ENCODE assay signal across 10 mouse cellular contexts in the genomic region with DNA sequence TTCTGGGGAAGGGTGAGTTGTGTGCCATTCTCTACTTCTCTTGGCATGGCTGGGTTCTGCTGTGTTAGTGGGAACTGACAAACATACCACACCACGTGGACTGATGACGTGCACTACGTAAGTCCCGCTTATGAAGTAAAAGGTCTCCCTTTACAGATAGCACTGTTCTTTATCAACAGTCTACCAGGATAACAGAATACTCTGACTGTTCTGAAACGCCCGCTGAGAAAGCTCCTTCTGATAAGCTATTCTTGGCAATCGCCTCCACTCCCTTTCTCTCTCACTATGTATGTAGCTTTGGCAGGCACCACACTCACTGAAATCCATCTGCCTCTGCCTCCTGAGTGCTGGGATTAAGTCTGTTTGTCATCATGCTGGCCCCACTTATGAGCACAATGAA. TPM values are rescaled to one million over a fixed set of nuclear protein-coding genes. Genes with fewer than 3 reads are reported as not detected.
DNase-seq lines count a peak whose midpoint lies in the region; ATAC-seq and TF ChIP-seq lines count a peak whose summit lies in the region.
"Had no signal": no experiment of that assay in that cellular context is flagged by ENCODE, and none has a peak within 500 bp of the region (broad histone marks: within the 10 kb centered on the region; RNA-seq: fewer than 3 reads in every experiment).

No protein-coding gene starts in this region.

- 53% methylated on average over 7 of the region's 7 CpGs for WGBS in liver, postnatal 0 days (ENCODE audit: insufficient replicate concordance)

- no peaks in the 10 kb centered on the region for H3K4me1 ChIP-seq in liver, postnatal 0 days (ENCODE audit: insufficient read depth)
- H3K4me1 ChIP-seq: midbrain, embryonic 12.5 days had no signal

- no peak for DNase-seq in frontal cortex, postnatal 25 days (ENCODE audit: low spot score in 2 of 2)
- peak; percentile 39 for DNase-seq in brain, embryonic 18.5 days (ENCODE audit: low read depth, low spot score)
- peak; percentile 66 to 85 for DNase-seq in layer of hippocampus, adult 2 months (ENCODE audit: low spot score in 2 of 2)
- no peak for DNase-seq in liver, postnatal 0 days
- no peak for DNase-seq in yolk sac, embryonic 10.5 days (ENCODE audit: low spot score)
- no peak for DNase-seq in thymus, postnatal 0 days (ENCODE audit: low spot score)
- DNase-seq in spleen, adult 12 weeks (ENCODE audit: low spot score) = no peak
- DNase-seq: gastrocnemius, postnatal 14 days had no signal

- peak overlapping the region; percentile 74 for H3K27ac ChIP-seq in layer of hippocampus, adult 2 months
- H3K27ac ChIP-seq in liver, postnatal 0 days (ENCODE audit: low read depth) = no peak overlapping the region
- H3K27ac ChIP-seq: midbrain, embryonic 12.5 days had no signal

- H3K27me3 ChIP-seq in liver, postnatal 0 days (ENCODE audit: insufficient read depth, low read length) = no peaks in the 10 kb centered on the region
- H3K27me3 ChIP-seq: midbrain, embryonic 12.5 days had no signal

- no peaks in the 10 kb centered on the region for H3K9me3 ChIP-seq in liver, postnatal 0 days (ENCODE audit: low read length)
- H3K9me3 ChIP-seq: midbrain, embryonic 12.5 days had no signal

- no peak for TF ChIP-seq CTCF in layer of hippocampus, adult 2 months (conservative IDR thresholded peaks at IDR 0.05)
- TF ChIP-seq CTCF in liver, postnatal 0 days (IDR thresholded peaks at IDR 0.05; ENCODE audit: low read depth) = no peak

- H3K36me3 ChIP-seq in liver, postnatal 0 days (replicated peaks; ENCODE audit: insufficient read depth, low read length) = peaks cover 85% of the 10 kb centered on the region

- no peak overlapping the region for H3K4me2 ChIP-seq in liver, postnatal 0 days (ENCODE audit: low read depth, low read length)
- H3K4me2 ChIP-seq: midbrain, embryonic 12.5 days had no signal

- no peak overlapping the region for H3K9ac ChIP-seq in liver, postnatal 0 days (replicated peaks)
- H3K9ac ChIP-seq: midbrain, embryonic 12.5 days had no signal

- peak; percentile 76; the same call in 1 of the 2 replicates for TF ChIP-seq EP300 in liver, postnatal 0 days (IDR thresholded peaks at IDR 0.05; ENCODE audit: low read depth)

- ATAC-seq in frontal cortex, adult (ENCODE audit: low TSS enrichment) = peak; percentile 93
- ATAC-seq in liver, postnatal 0 days = peak; percentile 57

- H3K4me3 ChIP-seq in layer of hippocampus, adult 2 months = no peak overlapping the region
- no peak overlapping the region for H3K4me3 ChIP-seq in liver, postnatal 0 days (ENCODE audit: low read depth, low read length)
- H3K4me3 ChIP-seq: midbrain, embryonic 12.5 days had no signal

RNA-seq across cellular contexts. Expression of a gene that starts 51.8 kb away (rescaled TPM):
- total RNA-seq in layer of hippocampus, adult 2 months (2021) = 1 to 10 TPM; 3.9 to 5.0 TPM
- 0.31 and 0.67 TPM in 2 replicates for polyA plus RNA-seq in liver, postnatal 0 days (2015; fragmentation: Nextera tagmentation; extraction: Ambion mirVana)
- 118 and 123 TPM in 2 replicates for polyA plus RNA-seq in thymus, postnatal 0 days (2015; fragmentation: Nextera tagmentation; extraction: Ambion mirVana)

Comparison
In these comparisons a context has a peak if more than half of its experiments do, and no peak if none do; other contexts are left out.
1. DNase-seq: peak in brain, embryonic 18.5 days (single experiment) and layer of hippocampus, adult 2 months (2 of 2); none in frontal cortex, postnatal 25 days (0 of 2), liver, postnatal 0 days (single experiment), yolk sac, embryonic 10.5 days (single experiment), thymus, postnatal 0 days (single experiment) and spleen, adult 12 weeks (single experiment).
2. RNA of a gene that starts 51.8 kb away (polyA plus RNA-seq): 118 to 123 TPM in thymus, postnatal 0 days; 0.31 to 0.67 TPM in liver, postnatal 0 days; every median in the first group is over 10 times any median in the second.